Mouse (Mus musculus) forebrain, postnatal 0 days (tissue): ENCODE results near the gene 4930564D02Rik. TPM values are rescaled to one million over a fixed set of nuclear protein-coding genes. Genes with fewer than 3 reads are reported as not detected.

ENCODE experiments used
- ATAC-seq: fragments of 200-750 bp; cut with Nextera tagmentation; 2 replicates; pipeline ENCODE4 v1.8.0; 2017; ENCODE audit warnings: mild to moderate bottlenecking, moderate library complexity
- DNase-seq: peaks from one replicate; pipeline ENCODE4 v3.0.0-alpha.2; 2015
- H3K27ac ChIP-seq: fragments of 300-500 bp; sonication (generic); 2 replicates; pipeline ENCODE4 v1.5.1; 2014; ENCODE audit warnings: low read depth, mild to moderate bottlenecking, antibody characterized with exemption, low read length, moderate library complexity, mixed read lengths
- H3K27me3 ChIP-seq: fragments of 300-500 bp; sonication (generic); 2 replicates; pipeline ENCODE4 v1.6.1; 2014; ENCODE audit warnings: mild to moderate bottlenecking, low read length, mixed read lengths; ENCODE audit not compliant: insufficient read depth
- H3K36me3 ChIP-seq: fragments of 300-500 bp; sonication (generic); 2 replicates; pipeline ENCODE4 v1.6.1; 2014; ENCODE audit warnings: mild to moderate bottlenecking, moderate library complexity; ENCODE audit not compliant: insufficient read depth
- H3K4me1 ChIP-seq: fragments of 300-500 bp; sonication (generic); 2 replicates; pipeline ENCODE4 v1.6.1; 2014; ENCODE audit warnings: antibody characterized with exemption; ENCODE audit not compliant: insufficient read depth
- H3K4me2 ChIP-seq: fragments of 300-500 bp; sonication (generic); 2 replicates; pipeline ENCODE4 v1.6.1; 2014; ENCODE audit warnings: low read depth, mild to moderate bottlenecking, moderate library complexity
- H3K4me3 ChIP-seq: fragments of 300-500 bp; sonication (generic); 2 replicates; pipeline ENCODE4 v1.5.1; 2014; ENCODE audit warnings: low read depth, low read length, mixed read lengths
- H3K9ac ChIP-seq: fragments of 300-500 bp; sonication (generic); 2 replicates; pipeline ENCODE4 v1.6.1; 2014; ENCODE audit warnings: mild to moderate bottlenecking
- H3K9me3 ChIP-seq: fragments of 300-500 bp; sonication (generic); 2 replicates; pipeline ENCODE4 v1.6.1; 2016; ENCODE audit warnings: low read length
- CTCF ChIP-seq: sonication (generic); IDR thresholded peaks from 2 replicates; pipeline ENCODE4 v1.5.1; 2016; ENCODE audit warnings: antibody characterized with exemption, control low read depth, low read depth
- WGBS: fragments of 180-500 bp; shearing (Covaris S2); extraction: QIAGEN DNeasy Blood & Tissue Kit; methylation state at CpG from one replicate; pipeline ENCODE4 v1.1.7; 2014; 5-methylcytosine and 5-hydroxymethylcytosine counted together
- polyA plus RNA-seq: library from polyadenylated mRNA; unstranded; fragments of >200 nt; fragmentation: Nextera tagmentation; extraction: Ambion mirVana; gene quantifications from 2 replicates; pipeline ENCODE4 v1.2.1, GENCODE M21; 2015
- total RNA-seq: library from RNA; depleted of rRNA; stranded (reverse); fragments of >200 nt; gene quantifications from 2 replicates; pipeline ENCODE4 v1.2.3, GENCODE M21; 2014

The 4930564D02Rik gene
- total and polyA plus RNA-seq, 2 experiments from 2014 or later: not detected

- Histone ChIP-seq H3K36me3 (no peaks in the 10 kb centered on the region), H3K4me3 (peak overlapping the region; percentile 26), H3K9ac (peak overlapping the region; percentile 43), H3K4me2 (peak overlapping the region; percentile 58), H3K4me1 (0 out of 2 replicates have a peak, but pooled peaks cover 4% of the 10 kb centered on the region), H3K27ac (no peak overlapping the region; the same call in 1 of the 2 replicates), H3K27me3 (peaks cover 7% of the 10 kb centered on the region; the same call in 1 of the 2 replicates), H3K9me3 (no peaks in the 10 kb centered on the region)
- TF ChIP-seq CTCF: peak; percentile 99
- WGBS: 17% methylated on average over 25 of the region's 25 CpGs
- peak; percentile 95 for DNase-seq
- ATAC-seq: peak; percentile 82
These were observed 7.8 kb upstream of the 4930564D02Rik start for GRCm38 (mm10) chr3:105058627-105059513.

- 0 out of 2 replicates have a peak, but pooled peaks cover 4% of the 10 kb centered on the region for H3K4me1 ChIP-seq
- H3K4me3 ChIP-seq: no peak overlapping the region
- 77% methylated on average over 7 of the region's 7 CpGs for WGBS
- peaks cover 7% of the 10 kb centered on the region; the same call in 1 of the 2 replicates for H3K27me3 ChIP-seq
- DNase-seq (no peak), ATAC-seq (no peak)
- no peak overlapping the region for H3K27ac ChIP-seq
- no peak overlapping the region for H3K4me2 ChIP-seq
- H3K9ac ChIP-seq: no peak overlapping the region
- no peaks in the 10 kb centered on the region for H3K9me3 ChIP-seq
- no peak for TF ChIP-seq CTCF
- no peaks in the 10 kb centered on the region for H3K36me3 ChIP-seq
These were observed 6.7 kb upstream of the 4930564D02Rik start for GRCm38 (mm10) chr3:105059911-105060310.

- 70% methylated on average over 6 of the region's 6 CpGs for WGBS
- H3K4me3 ChIP-seq: no peak overlapping the region
- no peak overlapping the region for H3K27ac ChIP-seq
- H3K9me3 ChIP-seq: no peaks in the 10 kb centered on the region
- no peak for DNase-seq
- H3K4me1 ChIP-seq: 0 out of 2 replicates have a peak, but pooled peaks cover 4% of the 10 kb centered on the region
- no peak overlapping the region for H3K9ac ChIP-seq
- ATAC-seq: no peak
- no peak for TF ChIP-seq CTCF
- H3K4me2 ChIP-seq: no peak overlapping the region
- peaks cover 7% of the 10 kb centered on the region; the same call in 1 of the 2 replicates for H3K27me3 ChIP-seq
- no peaks in the 10 kb centered on the region for H3K36me3 ChIP-seq
These were observed 5.7 kb upstream of the 4930564D02Rik start for GRCm38 (mm10) chr3:105060992-105061391.

GRCm38 (mm10) chr3:105061496-105061895 is 5.1 kb upstream of the 4930564D02Rik start:
- Histone ChIP-seq H3K27ac (no peak overlapping the region), H3K4me1 (0 out of 2 replicates have a peak, but pooled peaks cover 4% of the 10 kb centered on the region), H3K9ac (no peak overlapping the region), H3K36me3 (no peaks in the 10 kb centered on the region), H3K4me3 (no peak overlapping the region), H3K27me3 (peaks cover 7% of the 10 kb centered on the region; the same call in 1 of the 2 replicates), H3K9me3 (no peaks in the 10 kb centered on the region), H3K4me2 (no peak overlapping the region)
- DNase-seq: no peak
- 82% methylated on average over 3 of the region's 3 CpGs for WGBS
- TF ChIP-seq CTCF: no peak
- no peak for ATAC-seq

GRCm38 (mm10) chr3:105061991-105062390 is 4.7 kb upstream of the 4930564D02Rik start:
- DNase-seq (no peak), ATAC-seq (no peak)
- Histone ChIP-seq H3K9me3 (no peaks in the 10 kb centered on the region), H3K36me3 (no peaks in the 10 kb centered on the region), H3K4me3 (no peak overlapping the region), H3K27ac (no peak overlapping the region), H3K4me2 (no peak overlapping the region), H3K4me1 (0 out of 2 replicates have a peak, but pooled peaks cover 4% of the 10 kb centered on the region), H3K9ac (no peak overlapping the region), H3K27me3 (peaks cover 7% of the 10 kb centered on the region; the same call in 1 of the 2 replicates)
- 77% methylated on average over 1 of the region's 1 CpGs for WGBS
- no peak for TF ChIP-seq CTCF

GRCm38 (mm10) chr3:105062676-105063075 is 4.0 kb upstream of the 4930564D02Rik start:
- 79% methylated on average over 9 of the region's 9 CpGs for WGBS
- H3K4me3 ChIP-seq: no peak overlapping the region
- H3K4me2 ChIP-seq: no peak overlapping the region
- H3K27ac ChIP-seq: no peak overlapping the region
- H3K9me3 ChIP-seq: no peaks in the 10 kb centered on the region
- no peak for TF ChIP-seq CTCF
- H3K4me1 ChIP-seq: 0 out of 2 replicates have a peak, but pooled peaks cover 4% of the 10 kb centered on the region
- H3K9ac ChIP-seq: no peak overlapping the region
- DNase-seq (no peak), ATAC-seq (no peak)
- peaks cover 7% of the 10 kb centered on the region; the same call in 1 of the 2 replicates for H3K27me3 ChIP-seq
- no peaks in the 10 kb centered on the region for H3K36me3 ChIP-seq

GRCm38 (mm10) chr3:105070553-105070952 is 3.9 kb downstream of the 4930564D02Rik start:
- DNase-seq (no peak), ATAC-seq (no peak)
- H3K36me3 ChIP-seq: no peaks in the 10 kb centered on the region
- no peak overlapping the region for H3K27ac ChIP-seq
- no peak overlapping the region for H3K9ac ChIP-seq
- no peak for TF ChIP-seq CTCF
- H3K4me2 ChIP-seq: no peak overlapping the region
- no peaks in the 10 kb centered on the region for H3K4me1 ChIP-seq
- H3K27me3 ChIP-seq: no peaks in the 10 kb centered on the region
- 78% methylated on average over 8 of the region's 8 CpGs for WGBS
- H3K9me3 ChIP-seq: no peaks in the 10 kb centered on the region
- H3K4me3 ChIP-seq: no peak overlapping the region
